Mouse (Mus musculus): Measurements from ENCODE around the gene Dnajc6.

GRCm38 (mm10) chr4:101449344-101449743 lies 47.1 kb upstream of the Dnajc6 start:
- no peak for TF ChIP-seq MAX (IDR thresholded peaks at IDR 0.05; ENCODE audit: low read length)
- no peak for TF ChIP-seq EP300 (IDR thresholded peaks at IDR 0.05; ENCODE audit: low read depth in 1 of 2, low read length in 2 of 2)
- no peak for TF ChIP-seq CTCF (IDR thresholded peaks at IDR 0.05 in 2 of 3, conservative IDR thresholded peaks at IDR 0.05 in 1 of 3; ENCODE audit: control insufficient read depth in 1 of 3, insufficient read depth in 1 of 3, low read depth in 2 of 3, low read length in 3 of 3, poor library complexity in 1 of 3, severe bottlenecking in 1 of 3)
- TF ChIP-seq ZNF384 (IDR thresholded peaks at IDR 0.05; ENCODE audit: low read depth, low read length), result no peak
- no peak for TF ChIP-seq ELF1 (IDR thresholded peaks at IDR 0.05; ENCODE audit: low read depth, low read length)
- no peak for TF ChIP-seq POLR2A (IDR thresholded peaks at IDR 0.05; ENCODE audit: control insufficient read depth in 1 of 2, insufficient read depth in 1 of 2, low read depth in 1 of 2, low read length in 2 of 2, poor library complexity in 1 of 2)
- TF ChIP-seq UBTF (IDR thresholded peaks at IDR 0.05; ENCODE audit: borderline replicate concordance, insufficient read depth, low read depth, low read length), result no peak
- no peak for TF ChIP-seq MYC (IDR thresholded peaks at IDR 0.05; ENCODE audit: low read depth, low read length)
